Mouse (Mus musculus) liver, postnatal 0 days (tissue): ENCODE measurements at regions not wholly inside any gene's neighbourhood (a gene's known extent, or its start where the extent isn't known, plus 50 kb on each side); places are given as distances from the start of the nearest gene placed in this dataset.

ENCODE experiments used
- CTCF ChIP-seq: sonication (generic); IDR thresholded peaks from 2 replicates; pipeline ENCODE4 v1.5.1; 2016; ENCODE audit warnings: antibody characterized with exemption, low read depth
- EP300 ChIP-seq: IDR thresholded peaks from 2 replicates; pipeline ENCODE4 v1.6.1; 2016; ENCODE audit warnings: antibody characterized with exemption, low read depth, mild to moderate bottlenecking

GRCm38 (mm10) chr16:29775879-29776278 lies 196.7 kb downstream of the Opa1 start:
- TF ChIP-seq CTCF (no peak), EP300 (no peak)
